Mouse (Mus musculus) heart, postnatal 0 days (tissue): ENCODE measurements around the gene Ptbp3.

ENCODE experiments used
- CTCF ChIP-seq: IDR thresholded peaks from 2 replicates; pipeline ENCODE4 v1.5.1; 2016; ENCODE audit warnings: antibody characterized with exemption, control low read depth, low read depth
- EP300 ChIP-seq: IDR thresholded peaks from 2 replicates; pipeline ENCODE4 v1.6.1; 2016; ENCODE audit warnings: antibody characterized with exemption, low read depth

DNA sequence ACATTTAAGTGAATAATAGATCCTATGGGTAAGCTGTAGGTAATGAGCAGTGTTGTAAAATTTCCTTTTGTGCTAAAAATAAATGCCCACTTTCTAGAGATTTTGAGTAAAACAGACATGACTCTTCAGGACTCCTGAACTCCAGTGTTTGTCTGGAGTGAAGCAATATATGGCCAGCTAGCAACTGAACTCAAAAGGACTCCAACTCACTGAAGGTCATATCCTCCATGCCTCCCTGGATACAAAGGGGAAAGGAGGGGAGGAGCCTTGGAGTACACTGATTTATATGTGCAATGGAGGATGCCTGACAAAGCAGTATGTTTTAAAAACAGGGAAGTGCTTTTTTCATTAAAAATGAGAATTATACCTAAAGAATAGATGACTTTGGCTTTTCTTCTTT, 77.9 kb downstream of the Ptbp3 start:
- TF ChIP-seq CTCF (no peak), EP300 (no peak)
